Mouse (Mus musculus): ENCODE measurements around the gene Rnf227. TPM values are rescaled to one million over a fixed set of nuclear protein-coding genes. Genes with fewer than 3 reads are reported as not detected.

Rnf227 gene
- polyA plus RNA-seq, 1 experiment from 2014 or later, result 222 TPM

- no peak for ATAC-seq (ENCODE audit: low FRiP score, low TSS enrichment)
- peaks cover 12% of the 10 kb centered on the region for H3K27me3 ChIP-seq (ENCODE audit: control insufficient read depth, insufficient read depth, low read length)
- no peak for DNase-seq
- H3K9ac ChIP-seq (replicated peaks; ENCODE audit: low read length), result peak overlapping the region; percentile 64
- H3K4me3 ChIP-seq (replicated peaks; ENCODE audit: low read depth, low read length), result peak overlapping the region; percentile 49
- no peaks in the 10 kb centered on the region for H3K9me3 ChIP-seq (ENCODE audit: control insufficient read depth, low read length)
- WGBS, result 1% methylated on average over 45 of the region's 45 CpGs
- H3K27ac ChIP-seq (replicated peaks; ENCODE audit: low read depth, low read length), result no peak overlapping the region
- H3K4me1 ChIP-seq (ENCODE audit: control insufficient read depth, insufficient read depth, low read length), result peaks cover 31% of the 10 kb centered on the region
- peak overlapping the region; percentile 90 for H3K4me2 ChIP-seq (ENCODE audit: low read length)
- no peaks in the 10 kb centered on the region for H3K36me3 ChIP-seq (ENCODE audit: control insufficient read depth, insufficient read depth, low read length)
These were observed 13.7 kb upstream of the Rnf227 start for GRCm38 (mm10) chr11:69326408-69327156.

GRCm38 (mm10) chr11:69327157-69327442, 13.2 kb upstream of the Rnf227 start:
- Histone ChIP-seq H3K4me1 (ENCODE audit: control insufficient read depth, insufficient read depth, low read length) (peaks cover 31% of the 10 kb centered on the region), H3K9ac (replicated peaks; ENCODE audit: low read length) (no peak overlapping the region), H3K36me3 (ENCODE audit: control insufficient read depth, insufficient read depth, low read length) (no peaks in the 10 kb centered on the region), H3K27me3 (ENCODE audit: control insufficient read depth, insufficient read depth, low read length) (peaks cover 12% of the 10 kb centered on the region), H3K9me3 (ENCODE audit: control insufficient read depth, low read length) (no peaks in the 10 kb centered on the region), H3K4me2 (ENCODE audit: low read length) (peak overlapping the region; percentile 90), H3K27ac (replicated peaks; ENCODE audit: low read depth, low read length) (no peak overlapping the region), H3K4me3 (replicated peaks; ENCODE audit: low read depth, low read length) (peak overlapping the region; percentile 49; the same call in 1 of the 2 replicates)
- no peak for DNase-seq
- 15% methylated on average over 9 of the region's 9 CpGs for WGBS
- no peak for ATAC-seq (ENCODE audit: low FRiP score, low TSS enrichment)

- no peaks in the 10 kb centered on the region for H3K36me3 ChIP-seq (ENCODE audit: control insufficient read depth, insufficient read depth, low read length)
- no peak for DNase-seq
- no peak overlapping the region for H3K9ac ChIP-seq (replicated peaks; ENCODE audit: low read length)
- no peaks in the 10 kb centered on the region for H3K9me3 ChIP-seq (ENCODE audit: control insufficient read depth, low read length)
- H3K4me1 ChIP-seq (ENCODE audit: control insufficient read depth, insufficient read depth, low read length), result peaks cover 30% of the 10 kb centered on the region
- peaks cover 12% of the 10 kb centered on the region for H3K27me3 ChIP-seq (ENCODE audit: control insufficient read depth, insufficient read depth, low read length)
- H3K4me2 ChIP-seq (ENCODE audit: low read length), result peak overlapping the region; percentile 7; the same call in 1 of the 2 replicates
- H3K27ac ChIP-seq (replicated peaks; ENCODE audit: low read depth, low read length), result no peak overlapping the region
- ATAC-seq (ENCODE audit: low FRiP score, low TSS enrichment), result no peak
- no peak overlapping the region for H3K4me3 ChIP-seq (replicated peaks; ENCODE audit: low read depth, low read length)
- 64% methylated on average over 6 of the region's 6 CpGs for WGBS
These were observed 12.6 kb upstream of the Rnf227 start for GRCm38 (mm10) chr11:69327648-69328047.

GRCm38 (mm10) chr11:69328517-69328916, 11.7 kb upstream of the Rnf227 start:
- Histone ChIP-seq H3K9me3 (ENCODE audit: control insufficient read depth, low read length) (no peaks in the 10 kb centered on the region), H3K36me3 (ENCODE audit: control insufficient read depth, insufficient read depth, low read length) (no peaks in the 10 kb centered on the region), H3K9ac (replicated peaks; ENCODE audit: low read length) (no peak overlapping the region), H3K27me3 (ENCODE audit: control insufficient read depth, insufficient read depth, low read length) (peaks cover 12% of the 10 kb centered on the region), H3K4me3 (replicated peaks; ENCODE audit: low read depth, low read length) (no peak overlapping the region), H3K4me2 (ENCODE audit: low read length) (no peak overlapping the region), H3K27ac (replicated peaks; ENCODE audit: low read depth, low read length) (no peak overlapping the region), H3K4me1 (ENCODE audit: control insufficient read depth, insufficient read depth, low read length) (peaks cover 28% of the 10 kb centered on the region)
- ATAC-seq (ENCODE audit: low FRiP score, low TSS enrichment) (no peak), DNase-seq (peak; percentile 11)
- WGBS, result 91% methylated on average over 6 of the region's 6 CpGs

- peak overlapping the region; percentile 53 for H3K4me2 ChIP-seq (ENCODE audit: low read length)
These were observed 9.1 kb upstream of the Rnf227 start for GRCm38 (mm10) chr11:69331152-69331551.

GRCm38 (mm10) chr11:69331929-69332405, 8.3 kb upstream of the Rnf227 start:
- Histone ChIP-seq H3K4me1 (ENCODE audit: control insufficient read depth, insufficient read depth, low read length) (peaks cover 15% of the 10 kb centered on the region; the same call in 1 of the 2 replicates), H3K36me3 (ENCODE audit: control insufficient read depth, insufficient read depth, low read length) (no peaks in the 10 kb centered on the region), H3K9me3 (ENCODE audit: control insufficient read depth, low read length) (no peaks in the 10 kb centered on the region), H3K4me3 (replicated peaks; ENCODE audit: low read depth, low read length) (peak overlapping the region; percentile 36), H3K27ac (replicated peaks; ENCODE audit: low read depth, low read length) (peak overlapping the region; percentile 84), H3K9ac (replicated peaks; ENCODE audit: low read length) (peak overlapping the region; percentile 38), H3K4me2 (ENCODE audit: low read length) (peak overlapping the region; percentile 53), H3K27me3 (ENCODE audit: control insufficient read depth, insufficient read depth, low read length) (peaks cover 10% of the 10 kb centered on the region)
- peak; percentile 71; the same call in 1 of the 2 replicates for ATAC-seq (ENCODE audit: low FRiP score, low TSS enrichment)
- DNase-seq, result peak; percentile 93
- WGBS, result 1% methylated on average over 24 of the region's 24 CpGs

More at GRCm38 (mm10) chr11:69331152-69331551, 9.1 kb upstream of the Rnf227 start:
- Histone ChIP-seq H3K9ac (replicated peaks; ENCODE audit: low read length) (no peak overlapping the region), H3K4me1 (ENCODE audit: control insufficient read depth, insufficient read depth, low read length) (peaks cover 20% of the 10 kb centered on the region), H3K36me3 (ENCODE audit: control insufficient read depth, insufficient read depth, low read length) (no peaks in the 10 kb centered on the region), H3K27ac (replicated peaks; ENCODE audit: low read depth, low read length) (no peak overlapping the region), H3K27me3 (ENCODE audit: control insufficient read depth, insufficient read depth, low read length) (peaks cover 12% of the 10 kb centered on the region), H3K9me3 (ENCODE audit: control insufficient read depth, low read length) (no peaks in the 10 kb centered on the region), H3K4me3 (replicated peaks; ENCODE audit: low read depth, low read length) (no peak overlapping the region)
- 95% methylated on average over 6 of the region's 6 CpGs for WGBS
- no peak for ATAC-seq (ENCODE audit: low FRiP score, low TSS enrichment)
- DNase-seq, result no peak

- peaks cover 14% of the 10 kb centered on the region; the same call in 1 of the 2 replicates for H3K4me1 ChIP-seq (ENCODE audit: control insufficient read depth, insufficient read depth, low read length)
- H3K4me3 ChIP-seq (replicated peaks; ENCODE audit: low read depth, low read length), result peak overlapping the region; percentile 36
- peak overlapping the region; percentile 84 for H3K27ac ChIP-seq (replicated peaks; ENCODE audit: low read depth, low read length)
- no peak for DNase-seq
- no peaks in the 10 kb centered on the region for H3K9me3 ChIP-seq (ENCODE audit: control insufficient read depth, low read length)
- ATAC-seq (ENCODE audit: low FRiP score, low TSS enrichment), result no peak
- whole genome bisulfite sequencing, result 38% methylated on average over 8 of the region's 8 CpGs
- no peaks in the 10 kb centered on the region for H3K36me3 ChIP-seq (ENCODE audit: control insufficient read depth, insufficient read depth, low read length)
- peak overlapping the region; percentile 38; the same call in 1 of the 2 replicates for H3K9ac ChIP-seq (replicated peaks; ENCODE audit: low read length)
- peak overlapping the region; percentile 53 for H3K4me2 ChIP-seq (ENCODE audit: low read length)
- 0 out of 2 replicates have a peak, but pooled peaks cover 3% of the 10 kb centered on the region for H3K27me3 ChIP-seq (ENCODE audit: control insufficient read depth, insufficient read depth, low read length)
These were observed 7.5 kb upstream of the Rnf227 start for GRCm38 (mm10) chr11:69332713-69333253.

- no peak overlapping the region for H3K4me2 ChIP-seq (ENCODE audit: low read length)
- H3K4me3 ChIP-seq (replicated peaks; ENCODE audit: low read depth, low read length), result no peak overlapping the region
- no peaks in the 10 kb centered on the region for H3K27me3 ChIP-seq (ENCODE audit: control insufficient read depth, insufficient read depth, low read length)
- no peak for ATAC-seq (ENCODE audit: low FRiP score, low TSS enrichment)
- no peak overlapping the region for H3K9ac ChIP-seq (replicated peaks; ENCODE audit: low read length)
- peak; percentile 20 for DNase-seq
- H3K36me3 ChIP-seq (ENCODE audit: control insufficient read depth, insufficient read depth, low read length), result no peaks in the 10 kb centered on the region
- no peak overlapping the region for H3K27ac ChIP-seq (replicated peaks; ENCODE audit: low read depth, low read length)
- H3K9me3 ChIP-seq (ENCODE audit: control insufficient read depth, low read length), result no peaks in the 10 kb centered on the region
- WGBS, result 69% methylated on average over 3 of the region's 3 CpGs
- H3K4me1 ChIP-seq (ENCODE audit: control insufficient read depth, insufficient read depth, low read length), result peaks cover 14% of the 10 kb centered on the region; the same call in 1 of the 2 replicates
These were observed 6.3 kb upstream of the Rnf227 start for GRCm38 (mm10) chr11:69333922-69334321.
